Mouse (Mus musculus): ENCODE data around the gene Crybg1. TPM values are rescaled to one million over a fixed set of nuclear protein-coding genes. Genes with fewer than 3 reads are reported as not detected.

The Crybg1 gene
- total and polyA plus RNA-seq, 2 experiments from 2014 or later, result 0.10 to 0.16 TPM

GRCm38 (mm10) chr10:44138137-44138855, 10.4 kb downstream of the Crybg1 start:
- Histone ChIP-seq H3K9ac (replicated peaks; ENCODE audit: low read length) (no peak overlapping the region), H3K4me1 (ENCODE audit: insufficient read depth, low read length) (no peaks in the 10 kb centered on the region), H3K36me3 (ENCODE audit: insufficient read depth, low read length) (no peaks in the 10 kb centered on the region), H3K9me3 (ENCODE audit: low read length) (no peaks in the 10 kb centered on the region), H3K4me3 (ENCODE audit: low read length) (no peak overlapping the region), H3K27me3 (ENCODE audit: insufficient read depth, low read length) (no peaks in the 10 kb centered on the region), H3K27ac (no peak overlapping the region), H3K4me2 (ENCODE audit: low read depth, low read length) (no peak overlapping the region)
- DNase-seq (ENCODE audit: low spot score) (peak; percentile 11), ATAC-seq (no peak)
- TF ChIP-seq CTCF (IDR thresholded peaks at IDR 0.05; ENCODE audit: low read depth), result no peak
- 65% methylated on average over 13 of the region's 13 CpGs for WGBS

DNA sequence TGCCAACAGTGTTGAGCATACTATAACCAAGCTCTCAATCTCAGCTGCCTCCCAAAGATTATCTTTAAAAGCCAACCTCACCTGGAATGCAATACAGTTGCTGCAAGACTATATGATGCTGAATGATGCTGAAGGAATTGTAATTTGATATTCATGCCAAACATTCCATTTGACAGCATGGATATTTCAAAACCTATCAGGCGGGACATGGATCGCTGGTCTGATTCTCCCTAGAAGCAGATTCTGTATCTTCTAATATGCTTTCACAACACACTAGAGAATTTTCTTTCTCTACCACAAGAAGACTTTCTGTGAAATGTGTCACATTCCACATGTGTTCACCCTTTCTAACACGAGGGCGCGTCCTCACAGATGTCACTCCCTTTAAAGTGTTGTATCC, 22.6 kb downstream of the Crybg1 start:
- DNase-seq (ENCODE audit: low spot score) (no peak), ATAC-seq (no peak)
- Histone ChIP-seq H3K9ac (replicated peaks; ENCODE audit: low read length) (no peak overlapping the region), H3K27ac (no peak overlapping the region), H3K36me3 (ENCODE audit: insufficient read depth, low read length) (no peaks in the 10 kb centered on the region), H3K27me3 (ENCODE audit: insufficient read depth, low read length) (no peaks in the 10 kb centered on the region), H3K9me3 (ENCODE audit: low read length) (no peaks in the 10 kb centered on the region), H3K4me2 (ENCODE audit: low read depth, low read length) (no peak overlapping the region), H3K4me1 (ENCODE audit: insufficient read depth, low read length) (no peaks in the 10 kb centered on the region), H3K4me3 (ENCODE audit: low read length) (no peak overlapping the region)
- TF ChIP-seq CTCF (IDR thresholded peaks at IDR 0.05; ENCODE audit: low read depth), result no peak
- 90% methylated on average over 5 of the region's 5 CpGs for WGBS

DNA sequence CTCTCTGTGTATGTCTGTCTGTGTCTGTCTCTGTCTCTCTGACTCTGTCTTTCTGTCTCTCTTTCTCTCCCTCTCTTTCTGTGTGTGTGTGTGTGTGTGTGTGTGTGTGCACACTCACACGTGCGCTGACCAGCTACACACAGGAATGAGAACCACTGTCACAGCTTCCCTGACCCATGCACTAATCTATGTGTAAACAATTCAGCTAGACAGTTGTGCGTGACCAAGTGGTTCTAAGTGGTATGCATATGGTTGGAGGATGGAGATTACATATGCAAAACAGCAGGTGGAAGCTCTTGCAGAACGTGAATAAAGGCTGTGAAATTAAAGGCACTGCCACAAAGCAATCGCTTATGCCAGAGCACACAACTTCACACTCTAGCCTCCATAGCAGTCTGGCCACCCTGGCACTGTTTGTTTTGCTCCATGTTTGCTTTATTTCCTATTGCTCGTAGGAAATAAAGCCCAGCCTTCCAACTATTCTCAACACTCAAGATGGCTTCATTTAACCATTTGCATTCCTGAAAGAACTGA, 24.2 kb downstream of the Crybg1 start:
- no peak overlapping the region for H3K9ac ChIP-seq (replicated peaks; ENCODE audit: low read length)
- DNase-seq (ENCODE audit: low spot score), result no peak
- H3K36me3 ChIP-seq (ENCODE audit: insufficient read depth, low read length), result no peaks in the 10 kb centered on the region
- ATAC-seq, result no peak
- WGBS, result 42% methylated on average over 6 of the region's 6 CpGs
- TF ChIP-seq CTCF (IDR thresholded peaks at IDR 0.05; ENCODE audit: low read depth), result no peak
- H3K4me1 ChIP-seq (ENCODE audit: insufficient read depth, low read length), result no peaks in the 10 kb centered on the region
- H3K9me3 ChIP-seq (ENCODE audit: low read length), result no peaks in the 10 kb centered on the region
- no peak overlapping the region for H3K4me2 ChIP-seq (ENCODE audit: low read depth, low read length)
- H3K27ac ChIP-seq, result no peak overlapping the region
- H3K27me3 ChIP-seq (ENCODE audit: insufficient read depth, low read length), result no peaks in the 10 kb centered on the region
- no peak overlapping the region for H3K4me3 ChIP-seq (ENCODE audit: low read length)

DNA sequence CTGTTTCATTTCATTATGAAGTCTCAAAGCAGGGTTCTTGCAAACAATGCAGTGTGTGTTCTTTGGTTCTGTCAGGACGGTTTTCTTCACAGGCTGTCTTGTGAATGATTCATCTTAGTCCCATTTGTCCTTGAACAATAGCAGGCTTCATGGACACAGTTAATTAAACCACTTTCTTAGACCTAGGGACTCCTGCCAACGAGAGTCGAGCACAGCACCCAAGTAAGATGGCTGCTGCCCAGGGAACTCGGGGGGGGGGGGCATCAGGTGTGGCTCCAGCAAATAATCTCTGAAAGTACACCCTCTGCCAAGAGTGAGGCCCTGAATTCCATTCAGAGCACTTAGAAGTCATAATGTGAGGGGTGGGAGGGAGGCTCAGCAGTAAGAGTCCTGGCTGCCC, 30.0 kb downstream of the Crybg1 start:
- peak; percentile 23 for DNase-seq (ENCODE audit: low spot score)
- 9% methylated on average over 4 of the region's 4 CpGs for WGBS
- Histone ChIP-seq H3K4me1 (ENCODE audit: insufficient read depth, low read length) (no peaks in the 10 kb centered on the region), H3K27me3 (ENCODE audit: insufficient read depth, low read length) (no peaks in the 10 kb centered on the region), H3K9ac (replicated peaks; ENCODE audit: low read length) (no peak overlapping the region), H3K4me2 (ENCODE audit: low read depth, low read length) (no peak overlapping the region), H3K36me3 (ENCODE audit: insufficient read depth, low read length) (no peaks in the 10 kb centered on the region), H3K27ac (no peak overlapping the region), H3K4me3 (ENCODE audit: low read length) (no peak overlapping the region), H3K9me3 (ENCODE audit: low read length) (no peaks in the 10 kb centered on the region)
- TF ChIP-seq CTCF (IDR thresholded peaks at IDR 0.05; ENCODE audit: low read depth), result no peak
- no peak for ATAC-seq

- 94% methylated on average over 5 of the region's 5 CpGs for WGBS
- Histone ChIP-seq H3K27ac (no peak overlapping the region), H3K36me3 (ENCODE audit: insufficient read depth, low read length) (no peaks in the 10 kb centered on the region), H3K9me3 (ENCODE audit: low read length) (no peaks in the 10 kb centered on the region), H3K27me3 (ENCODE audit: insufficient read depth, low read length) (no peaks in the 10 kb centered on the region), H3K4me1 (ENCODE audit: insufficient read depth, low read length) (no peaks in the 10 kb centered on the region), H3K4me2 (ENCODE audit: low read depth, low read length) (no peak overlapping the region), H3K9ac (replicated peaks; ENCODE audit: low read length) (no peak overlapping the region), H3K4me3 (ENCODE audit: low read length) (no peak overlapping the region)
- DNase-seq (ENCODE audit: low spot score) (no peak), ATAC-seq (no peak)
- TF ChIP-seq CTCF (IDR thresholded peaks at IDR 0.05; ENCODE audit: low read depth), result no peak
Measured at GRCm38 (mm10) chr10:44116796-44117195, 31.9 kb downstream of the Crybg1 start.

- Histone ChIP-seq H3K4me3 (ENCODE audit: low read length) (no peak overlapping the region), H3K9me3 (ENCODE audit: low read length) (no peaks in the 10 kb centered on the region), H3K4me2 (ENCODE audit: low read depth, low read length) (no peak overlapping the region), H3K27ac (no peak overlapping the region), H3K36me3 (ENCODE audit: insufficient read depth, low read length) (no peaks in the 10 kb centered on the region), H3K27me3 (ENCODE audit: insufficient read depth, low read length) (no peaks in the 10 kb centered on the region), H3K4me1 (ENCODE audit: insufficient read depth, low read length) (no peaks in the 10 kb centered on the region), H3K9ac (replicated peaks; ENCODE audit: low read length) (no peak overlapping the region)
- no peak for ATAC-seq
- DNase-seq (ENCODE audit: low spot score), result no peak
- TF ChIP-seq CTCF (IDR thresholded peaks at IDR 0.05; ENCODE audit: low read depth), result no peak
- WGBS, result 65% methylated on average over 4 of the region's 4 CpGs
Measured at GRCm38 (mm10) chr10:44114611-44115010, 34.0 kb downstream of the Crybg1 start.

DNA sequence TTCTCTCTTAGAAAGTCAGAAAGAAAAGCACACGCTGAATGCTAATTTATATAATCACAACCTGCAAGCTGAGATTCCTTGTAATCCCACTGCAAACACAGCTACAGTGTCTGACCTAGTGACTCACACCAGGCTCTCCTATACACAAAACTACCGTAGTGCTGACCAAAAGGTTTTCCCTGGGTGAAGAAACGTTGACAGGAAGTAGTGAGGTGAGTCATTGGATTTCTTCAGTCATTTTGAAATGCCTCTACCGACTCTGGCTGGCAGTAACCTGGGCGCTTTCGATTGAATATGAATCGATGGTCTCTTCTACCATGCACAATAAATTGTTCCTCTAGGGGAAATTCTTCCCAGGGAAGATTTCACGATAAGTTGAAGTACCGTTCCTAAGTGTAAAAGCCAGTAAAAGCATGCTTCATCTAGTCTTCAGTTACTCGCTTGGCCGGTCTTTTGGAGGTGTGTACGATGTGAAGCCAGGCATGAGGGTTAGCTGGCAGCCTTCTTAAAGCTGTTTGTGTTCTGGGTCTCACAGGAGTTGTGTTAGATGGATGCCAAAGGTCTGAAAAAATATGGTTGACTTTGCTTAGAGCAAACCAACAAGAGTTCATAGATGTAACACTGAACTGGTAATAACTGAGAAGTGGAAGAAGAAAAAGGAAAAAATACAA, 36.5 kb downstream of the Crybg1 start:
- Histone ChIP-seq H3K27ac (no peak overlapping the region), H3K9me3 (ENCODE audit: low read length) (no peaks in the 10 kb centered on the region), H3K27me3 (ENCODE audit: insufficient read depth, low read length) (no peaks in the 10 kb centered on the region), H3K4me2 (ENCODE audit: low read depth, low read length) (no peak overlapping the region), H3K4me3 (ENCODE audit: low read length) (no peak overlapping the region), H3K4me1 (ENCODE audit: insufficient read depth, low read length) (no peaks in the 10 kb centered on the region), H3K36me3 (ENCODE audit: insufficient read depth, low read length) (no peaks in the 10 kb centered on the region), H3K9ac (replicated peaks; ENCODE audit: low read length) (no peak overlapping the region)
- no peak for TF ChIP-seq CTCF (IDR thresholded peaks at IDR 0.05; ENCODE audit: low read depth)
- no peak for ATAC-seq
- no peak for DNase-seq (ENCODE audit: low spot score)
- WGBS, result 72% methylated on average over 12 of the region's 12 CpGs
